Mouse (Mus musculus) heart, postnatal 14 days (tissue): ENCODE results near the gene Gm8229. TPM values are rescaled to one million over a fixed set of nuclear protein-coding genes. Genes with fewer than 3 reads are reported as not detected.
"Not testable (repeated sequence)": the region's sequence is repeated elsewhere in the genome, so short reads cannot be mapped to it uniquely, and the experiment has no call there.

Experiments used
- DNase-seq, 2 experiments: peaks; one replicate each; pipeline ENCODE4 v3.0.0; 2021 to 2022
- intact Hi-C: fragments of 180-260 bp; cut with DNase I; formaldehyde crosslinking; loops from one replicate; pipeline ENCODE4 v1.15.1; 2025
- long read RNA-seq, 2 experiments: library from polyadenylated mRNA; stranded (forward); transcript quantifications; one replicate each; pipeline ENCODE4 v2.0.0; 2021
- total RNA-seq, 2 experiments: library from RNA; stranded (reverse); gene quantifications; 2 replicates each; pipeline ENCODE4 v1.2.3; 2021

The Gm8229 gene
- total RNA-seq: not detected
- long read RNA-seq, experiment 1: 0 reads
- long read RNA-seq, experiment 2: 0 reads

- intact Hi-C loops, DNase-seq: not testable (repeated sequence)
These were observed at the start of gene Gm8229 for GRCm38 (mm10) chr14:44365057-44365456. Gm8229 (plus strand) TSS chr14:44365357.

- intact Hi-C loops, DNase-seq: not testable (repeated sequence)
These were observed 26.7 kb upstream of the Gm8229 start, which contains the start of gene Gm5930 for GRCm38 (mm10) chr14:44338484-44338883. Gm5930 (minus strand) TSS chr14:44338584.

- DNase-seq, intact Hi-C loops: not testable (repeated sequence)
These were observed 3.7 kb upstream of the Gm8229 start for GRCm38 (mm10) chr14:44361416-44361815.

- intact Hi-C loops, DNase-seq: not testable (repeated sequence)
These were observed 2.9 kb upstream of the Gm8229 start for GRCm38 (mm10) chr14:44362301-44362700.

- DNase-seq, intact Hi-C loops: not testable (repeated sequence)
These were observed 19.1 kb downstream of the Gm8229 start for GRCm38 (mm10) chr14:44384233-44384632.

- intact Hi-C loops, DNase-seq: not testable (repeated sequence)
These were observed 45.4 kb downstream of the Gm8229 start, which contains the start of gene Gm3371 for GRCm38 (mm10) chr14:44410588-44410987. Gm3371 (minus strand) TSS chr14:44410688.

Other genes with a start within 250 kb of the Gm8229 start
- gene Gm3327, start 241.5 kb upstream of the Gm8229 start, total RNA-seq: not detected
- not detected for gene Gm8212, start 167.7 kb upstream of the Gm8229 start, total RNA-seq
- not detected for gene 4930503E14Rik, start 152.1 kb upstream of the Gm8229 start, total RNA-seq
- not detected for gene Gm8220, start 79.8 kb upstream of the Gm8229 start, total RNA-seq
- not detected for gene Gm5930, start 26.8 kb upstream of the Gm8229 start, total RNA-seq
- not detected for gene Gm3371, start 45.3 kb downstream of the Gm8229 start, total RNA-seq
- gene Gm8232, start 68.3 kb downstream of the Gm8229 start, total RNA-seq: not detected
- gene BC061237, start 127.1 kb downstream of the Gm8229 start, total RNA-seq: not detected
- gene Gm17093, start 152.9 kb downstream of the Gm8229 start, total RNA-seq: not detected
- gene Gm8247, start 217.8 kb downstream of the Gm8229 start, total RNA-seq: not detected